Mouse (Mus musculus): ENCODE results near the gene Grrp1.

DNA sequence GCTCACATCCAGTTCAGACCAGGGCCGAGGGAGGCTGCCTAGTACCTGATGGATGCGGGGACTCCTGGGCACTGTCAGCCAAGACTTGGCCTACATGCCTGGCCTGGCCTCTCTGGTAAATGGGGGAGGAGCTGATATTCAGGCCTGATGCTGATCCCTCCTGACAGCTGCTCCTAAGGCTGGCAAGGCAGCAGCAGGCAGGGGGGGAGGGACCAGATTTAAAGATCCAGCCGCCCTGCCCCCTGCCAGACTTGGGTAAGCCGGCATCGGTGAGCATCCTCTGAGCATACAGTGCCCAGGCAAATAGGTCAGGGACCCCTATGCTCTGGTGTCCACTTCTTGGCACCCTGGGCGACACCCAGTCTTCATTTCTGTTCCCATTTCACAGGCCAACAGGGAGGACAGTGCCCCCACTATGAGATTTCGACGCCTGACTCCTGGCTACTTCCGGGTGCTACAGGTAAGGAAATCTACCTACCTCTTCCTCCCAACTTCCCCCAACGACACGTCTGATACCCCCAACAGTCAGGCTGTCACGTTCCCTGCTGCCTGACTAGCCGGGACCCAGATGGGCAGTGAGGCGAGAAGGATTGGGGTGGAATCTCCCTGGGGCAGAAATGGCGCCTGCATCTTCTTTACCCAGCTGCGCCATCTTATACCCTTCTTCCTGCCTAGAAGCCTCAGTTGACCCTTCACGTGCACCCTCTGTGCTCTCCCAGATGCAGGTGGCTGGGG, 10.2 kb downstream of the Grrp1 start, which contains the start of gene E130218I03Rik:
- TF ChIP-seq POLR2A (IDR thresholded peaks at IDR 0.05; ENCODE audit: control insufficient read depth, low read depth, low read length): no peak
- TF ChIP-seq CTCF (IDR thresholded peaks at IDR 0.05; ENCODE audit: control insufficient read depth, insufficient read depth, insufficient replicate concordance, low read depth, low read length): no peak
